Mouse (Mus musculus) spleen, adult 2 months (tissue): ENCODE results near the gene Ppp2r5e.

Source experiments
- CTCF ChIP-seq: fragments of 200-500 bp; IDR thresholded peaks from 2 replicates; pipeline ENCODE4 v1.5.1; 2011; ENCODE audit warnings: mild to moderate bottlenecking, inconsistent platforms; ENCODE audit not compliant: insufficient read depth, insufficient read length, insufficient replicate concordance; ENCODE audit errors: extremely low read depth
- POLR2A ChIP-seq: fragments of 200-500 bp; IDR thresholded peaks from 2 replicates; pipeline ENCODE4 v1.6.1; 2011; ENCODE audit warnings: low read depth, low read length, inconsistent platforms

- TF ChIP-seq CTCF, result no peak
- TF ChIP-seq POLR2A, result no peak
These were observed 41.1 kb upstream of the Ppp2r5e start for GRCm38 (mm10) chr12:75637103-75637502.
